Mouse (Mus musculus) layer of hippocampus, adult 2 months (tissue): ENCODE measurements around the gene Pgbd1. TPM values are rescaled to one million over a fixed set of nuclear protein-coding genes. Genes with fewer than 3 reads are reported as not detected.
"Not testable (repeated sequence)": the region's sequence is repeated elsewhere in the genome, so short reads cannot be mapped to it uniquely, and the experiment has no call there.

ENCODE experiments used
- DNase-seq, 2 experiments: peaks; one replicate each; pipeline ENCODE4 v3.0.0; 2022; ENCODE audit warnings: low spot score in 2 of 2
- H3K27ac ChIP-seq: fragments of 200-600 bp; 2 replicates; pipeline ENCODE4 v1.8.1; 2022
- H3K4me3 ChIP-seq: fragments of 200-600 bp; 2 replicates; pipeline ENCODE4 v1.8.1; 2022; ENCODE audit warnings: mild to moderate bottlenecking
- CTCF ChIP-seq: fragments of 200-600 bp; conservative IDR thresholded peaks from 2 replicates; pipeline ENCODE4 v1.8.1; 2022; ENCODE audit warnings: antibody characterized with exemption, mild to moderate bottlenecking, moderate library complexity
- long read RNA-seq, 2 experiments: library from polyadenylated mRNA; stranded (forward); transcript quantifications; one replicate each; pipeline ENCODE4 v2.0.0; 2021; ENCODE audit warnings: borderline mapping rate in 2 of 2
- total RNA-seq, 2 experiments: library from RNA; stranded (reverse); gene quantifications; 2 replicates each; pipeline ENCODE4 v1.2.3; 2021

Gene Pgbd1
- total RNA-seq, result 1 to 10 TPM; 1.1 to 1.6 TPM
- long read RNA-seq, experiment 1, result 0 reads
- long read RNA-seq, experiment 2, result 0 reads

DNA sequence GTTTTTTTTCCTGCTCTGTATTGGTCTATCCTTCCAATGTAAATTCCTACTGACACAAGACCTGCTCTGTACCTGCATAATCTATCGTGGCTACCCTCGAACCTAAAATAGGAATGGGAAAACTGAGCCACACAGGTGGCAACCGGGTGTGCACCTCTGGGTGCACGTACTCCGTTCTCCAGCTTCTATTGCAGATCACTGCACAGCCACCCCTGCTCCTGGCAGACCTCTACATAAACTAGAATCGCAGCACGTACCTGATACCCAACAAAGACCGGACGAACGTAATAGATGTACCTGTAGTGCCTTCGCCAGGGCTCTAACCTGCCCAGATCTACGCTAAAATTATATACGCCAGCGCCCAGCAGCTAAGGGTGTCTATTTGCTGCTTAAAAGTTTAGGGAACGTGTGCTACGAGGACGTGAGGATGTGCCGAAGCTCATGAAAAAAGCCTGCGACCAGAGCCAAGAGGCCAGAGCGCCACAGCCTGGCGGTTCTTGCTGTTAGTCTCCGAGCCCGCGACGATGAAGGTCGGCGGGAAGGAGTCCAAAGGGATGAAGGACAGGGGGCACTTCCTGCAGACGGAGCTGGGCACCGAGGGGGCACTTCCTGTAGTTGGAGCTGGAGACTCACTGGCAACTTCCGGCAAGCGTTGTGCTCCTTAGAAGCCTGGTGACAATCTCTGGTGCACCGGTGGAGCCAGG, at the start of gene Pgbd1:
Gene Pgbd1, minus strand, starts transcription at position 556 of the 704 bp plus-strand sequence.
- DNase-seq, result peak; percentile 63 to 67
- TF ChIP-seq CTCF, result peak; percentile 52
- peak within 1 kb of the TSS; percentile 86 for H3K27ac ChIP-seq

DNA sequence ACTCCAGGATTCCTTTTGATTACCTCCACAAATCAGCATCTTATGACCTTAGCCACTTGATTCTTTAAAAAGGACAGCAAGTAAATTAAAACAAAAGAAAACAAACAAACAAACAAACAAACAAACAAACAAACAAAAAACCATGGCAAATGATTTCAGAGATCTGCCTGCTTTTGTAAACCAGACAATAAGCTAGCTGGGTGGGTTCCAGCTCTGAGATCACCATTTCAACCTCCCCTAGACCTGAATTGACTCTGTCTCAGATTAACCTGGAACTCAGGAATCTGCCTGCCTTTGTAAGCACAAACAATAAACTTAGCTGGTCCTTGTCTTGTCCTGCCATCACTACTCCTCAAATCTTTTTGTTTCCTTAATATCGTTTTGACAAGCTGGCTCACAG, 46.0 kb upstream of the Pgbd1 start:
- Histone ChIP-seq H3K4me3 (no peak overlapping the region), H3K27ac (no peak overlapping the region)
- no peak for DNase-seq
- no peak for TF ChIP-seq CTCF

More for the DNA sequence above, at the start of gene Pgbd1:
- H3K4me3 ChIP-seq, result peak within 1 kb of the TSS; percentile 72

DNA sequence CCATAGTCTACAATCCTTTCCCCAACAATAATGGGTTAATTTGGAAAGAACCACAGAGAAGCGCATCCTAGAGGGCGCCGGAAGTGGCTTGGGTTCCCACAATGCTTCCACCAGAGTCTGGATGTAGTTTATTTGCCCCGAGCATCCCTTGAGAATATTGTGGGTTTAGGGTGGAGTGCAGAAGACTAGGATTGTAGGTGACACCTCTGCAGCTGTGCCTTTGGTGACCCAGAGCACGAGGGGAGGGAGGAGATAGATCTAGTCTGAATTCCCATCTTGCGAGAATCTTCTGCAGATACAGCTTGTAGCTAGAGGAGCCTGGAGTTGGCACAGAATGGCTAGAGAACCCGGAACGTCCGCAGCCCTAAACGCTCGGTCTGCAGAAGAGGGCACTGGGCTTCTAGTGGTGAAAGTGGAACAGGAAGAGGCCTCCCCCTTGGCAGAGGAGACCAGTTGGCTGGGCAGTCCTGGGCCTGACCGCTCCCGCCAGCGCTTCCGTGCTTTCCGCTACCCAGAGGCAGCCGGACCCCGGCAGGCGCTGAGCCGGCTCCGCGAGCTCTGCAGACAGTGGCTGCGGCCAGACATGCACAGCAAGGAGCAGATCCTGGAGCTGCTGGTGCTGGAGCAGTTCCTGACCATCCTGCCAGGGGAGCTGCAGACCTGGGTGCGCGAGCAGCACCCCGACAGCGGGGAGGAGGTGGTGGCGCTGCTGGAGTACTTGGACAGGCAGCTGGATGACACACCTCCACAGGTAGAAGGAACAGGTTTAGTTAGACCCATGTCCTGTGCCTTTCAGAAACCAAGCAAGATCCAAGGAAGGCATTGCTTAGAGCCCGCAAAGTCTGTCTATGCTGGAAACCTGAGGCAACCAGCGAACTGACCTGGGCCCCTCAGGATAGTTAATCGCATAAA, 38.2 kb upstream of the Pgbd1 start, which contains the start of the genes Zkscan4 and Gm10065:
Gene Zkscan4, plus strand, starts transcription at position 149 of the 912 bp plus-strand sequence.
Gene Gm10065, minus strand, starts transcription at position 683 of the 912 bp plus-strand sequence.
- DNase-seq, result peak; percentile 75 to 78
- Histone ChIP-seq H3K4me3 (peak within 1 kb of the TSS; percentile 81), H3K27ac (peak within 1 kb of the TSS; percentile 94)
- TF ChIP-seq CTCF, result peak; percentile 45

- no peak for TF ChIP-seq CTCF
- Histone ChIP-seq H3K4me3 (no peak overlapping the region), H3K27ac (no peak overlapping the region)
- DNase-seq, result no peak
Observed at GRCm38 (mm10) chr13:21472427-21472826, 31.6 kb upstream of the Pgbd1 start.

GRCm38 (mm10) chr13:21469097-21469496, 28.2 kb upstream of the Pgbd1 start:
- no peak overlapping the region for H3K27ac ChIP-seq
- H3K4me3 ChIP-seq, result no peak overlapping the region; the same call in 1 of the 2 replicates
- TF ChIP-seq CTCF, result no peak
- DNase-seq, result no peak

DNA sequence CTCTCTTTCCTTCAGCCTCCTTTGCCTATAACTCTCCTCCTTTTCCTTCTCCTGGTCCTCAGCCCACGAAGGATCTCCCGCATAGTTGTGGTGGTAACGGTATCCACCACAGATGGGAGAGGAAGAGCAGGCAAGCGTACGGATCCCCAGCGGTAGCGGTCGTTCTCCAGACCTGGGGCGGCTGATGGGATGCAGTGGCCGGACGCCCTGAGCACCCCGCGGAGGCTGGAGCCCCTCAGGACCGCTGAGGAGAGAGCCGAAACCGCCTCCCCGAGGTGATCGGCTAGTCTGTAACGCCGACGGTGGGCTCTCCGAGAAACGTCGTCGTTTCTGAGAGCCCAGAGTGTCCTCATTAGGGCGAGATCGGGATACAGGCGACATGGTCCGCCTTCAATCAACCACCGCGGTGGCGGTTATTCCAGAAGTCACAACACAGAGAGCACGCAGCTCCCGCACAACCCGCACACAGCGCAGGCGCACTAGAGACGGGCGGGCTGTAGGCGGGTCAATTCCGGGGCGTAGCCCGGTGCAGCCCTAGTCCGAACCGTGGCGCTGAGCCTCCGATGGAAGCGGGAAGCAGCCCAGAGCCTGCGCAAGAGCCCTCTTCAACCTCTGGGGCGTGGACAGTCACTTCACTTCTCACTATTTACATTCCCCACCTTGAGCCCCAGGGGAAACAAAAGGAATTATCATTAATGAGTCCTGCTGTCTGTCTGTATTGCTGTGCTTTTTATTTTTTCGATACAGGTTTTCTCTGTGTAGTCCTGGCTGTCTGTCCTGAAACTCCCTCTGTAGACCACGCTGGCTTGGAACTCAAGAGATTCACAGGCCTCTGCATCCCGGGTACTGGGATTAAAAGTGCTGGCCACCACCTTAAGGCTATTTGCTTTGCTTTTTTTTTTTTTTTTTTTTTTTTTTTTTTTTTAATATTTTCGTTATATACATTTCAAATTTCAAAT, 27.5 kb upstream of the Pgbd1 start, which contains the start of gene Nkapl:
Gene Nkapl, minus strand, starts transcription at position 449 of the 959 bp plus-strand sequence.
- DNase-seq, result peak; percentile 71
- H3K27ac ChIP-seq, result peak within 1 kb of the TSS; percentile 78
- TF ChIP-seq CTCF, result 0 out of 2 replicates have a peak, but pooled peaks have one; percentile 11
- peak within 1 kb of the TSS; percentile 73 for H3K4me3 ChIP-seq

DNA sequence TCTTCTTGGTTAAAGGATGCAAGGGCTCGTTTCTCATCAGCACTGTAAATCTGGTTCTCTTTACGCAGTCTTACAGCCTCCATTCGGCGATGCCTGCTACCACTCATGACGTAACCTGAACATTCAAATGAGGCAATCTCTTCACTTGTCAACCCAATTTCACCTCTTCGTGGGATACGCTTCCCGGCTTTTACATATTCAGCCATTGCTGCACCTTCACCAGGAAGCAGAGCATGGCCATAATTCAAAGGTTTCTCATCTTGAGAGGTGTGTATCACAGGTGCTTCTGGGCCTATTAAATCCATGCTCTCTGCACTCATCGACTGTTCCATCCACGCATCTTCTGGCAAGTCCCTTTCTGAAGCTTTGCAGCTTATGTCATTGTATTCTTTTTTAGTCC, 26.5 kb upstream of the Pgbd1 start:
- Histone ChIP-seq H3K27ac (no peak overlapping the region), H3K4me3 (no peak overlapping the region)
- TF ChIP-seq CTCF, result no peak
- peak in 1 of 2 experiments; percentile 4 for DNase-seq

DNA sequence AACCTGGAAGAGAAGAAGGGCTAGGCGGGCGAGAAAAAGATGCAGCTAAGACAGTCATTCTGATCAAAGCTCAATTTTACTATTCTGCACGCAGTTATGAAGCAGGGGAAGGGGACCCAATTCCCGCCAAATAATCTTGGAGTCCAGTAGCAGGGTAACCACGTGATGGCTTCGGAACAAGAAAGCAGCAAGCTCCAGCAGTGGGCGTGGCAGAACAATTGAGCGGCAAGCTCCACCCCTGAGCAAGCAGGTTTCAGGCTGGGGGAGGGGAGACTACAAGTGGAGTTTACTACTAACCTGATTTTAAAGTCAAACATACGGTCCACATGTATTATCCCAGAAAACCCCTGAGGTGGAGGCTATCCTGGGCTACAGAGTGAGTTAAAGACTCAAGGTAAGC, 21.7 kb upstream of the Pgbd1 start:
- not testable (repeated sequence) for H3K27ac ChIP-seq, H3K4me3 ChIP-seq, DNase-seq

GRCm38 (mm10) chr13:21456347-21456746, 15.5 kb upstream of the Pgbd1 start:
- no peak overlapping the region for H3K4me3 ChIP-seq
- DNase-seq, result no peak
- no peak for TF ChIP-seq CTCF
- no peak overlapping the region for H3K27ac ChIP-seq

- no peak for DNase-seq
- Histone ChIP-seq H3K4me3 (no peak overlapping the region), H3K27ac (peak overlapping the region; percentile 94; the same call in 1 of the 2 replicates)
- no peak for TF ChIP-seq CTCF
Observed at GRCm38 (mm10) chr13:21454133-21454532, 13.3 kb upstream of the Pgbd1 start.

GRCm38 (mm10) chr13:21453449-21453848, 12.6 kb upstream of the Pgbd1 start, which contains the start of gene Zscan26:
TSS of gene Zscan26 (minus strand) at chr13:21453730.
- TF ChIP-seq CTCF, result no peak
- peak; percentile 83 to 86 for DNase-seq
- H3K27ac ChIP-seq, result peak within 1 kb of the TSS; percentile 94
- peak within 1 kb of the TSS; percentile 98 for H3K4me3 ChIP-seq

DNA sequence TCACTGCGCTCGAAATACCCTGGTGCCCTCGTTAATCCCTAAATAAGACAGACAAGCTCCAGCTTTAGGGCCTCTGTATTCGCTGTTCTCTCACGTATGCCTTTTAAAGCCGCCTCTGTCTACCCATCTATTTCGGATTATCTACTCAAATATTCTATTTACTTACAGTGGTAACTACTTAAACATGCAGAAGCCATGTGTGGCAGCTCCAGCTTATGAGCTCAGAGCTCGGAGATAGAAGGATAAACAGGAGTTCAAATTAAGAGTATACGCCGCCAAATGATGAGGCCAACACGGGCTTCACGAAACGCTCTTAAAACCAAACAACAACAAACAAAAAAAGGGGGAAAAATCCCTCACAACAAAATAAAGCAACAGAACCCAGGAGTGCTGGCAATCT, 12.2 kb upstream of the Pgbd1 start:
- peak overlapping the region; percentile 98 for H3K4me3 ChIP-seq
- peak overlapping the region; percentile 94 for H3K27ac ChIP-seq
- TF ChIP-seq CTCF, result no peak
- no peak for DNase-seq
